Mouse (Mus musculus) layer of hippocampus, postnatal 14 days (tissue): ENCODE data around the gene Fis1. TPM values are rescaled to one million over a fixed set of nuclear protein-coding genes. Genes with fewer than 3 reads are reported as not detected.

Experiments
- DNase-seq, 2 experiments: peaks; one replicate each; pipeline ENCODE4 v3.0.0; 2021 to 2022; ENCODE audit warnings: low spot score in 2 of 2, mixed read lengths in 1 of 2
- long read RNA-seq, 2 experiments: library from polyadenylated mRNA; stranded (forward); transcript quantifications; one replicate each; pipeline ENCODE4 v2.0.0; 2021
- total RNA-seq, 2 experiments: library from RNA; stranded (reverse); gene quantifications; 2 replicates each; pipeline ENCODE4 v1.2.3; 2021

The Fis1 gene
- 100 to 1,000 TPM; 207 to 216 TPM for total RNA-seq
- long read RNA-seq, experiment 1, transcript Fis1-201 (5 exons, 786 nt), result major isoform, 65 of 96 reads
- long read RNA-seq, experiment 1, transcript Fis1-202 (5 exons, 948 nt), result minor isoform, 22 of 96 reads
- long read RNA-seq, experiment 1, partial matches to known transcripts, result 1 of 96 reads
- long read RNA-seq, experiment 1, other reads (novel, unspliced or antisense), result 5 of 96 reads
- long read RNA-seq, experiment 2, transcript Fis1-201 (5 exons, 786 nt), result major isoform, 159 of 207 reads
- long read RNA-seq, experiment 2, transcript Fis1-202 (5 exons, 948 nt), result minor isoform, 32 of 207 reads
- long read RNA-seq, experiment 2, partial matches to known transcripts, result 7 of 207 reads
- long read RNA-seq, experiment 2, other reads (novel, unspliced or antisense), result 5 of 207 reads

GRCm38 (mm10) chr5:136953015-136953414 is at the start of gene Fis1:
Fis1 (plus strand) TSS chr5:136953275.
- DNase-seq, result peak; percentile 91 to 96

DNA sequence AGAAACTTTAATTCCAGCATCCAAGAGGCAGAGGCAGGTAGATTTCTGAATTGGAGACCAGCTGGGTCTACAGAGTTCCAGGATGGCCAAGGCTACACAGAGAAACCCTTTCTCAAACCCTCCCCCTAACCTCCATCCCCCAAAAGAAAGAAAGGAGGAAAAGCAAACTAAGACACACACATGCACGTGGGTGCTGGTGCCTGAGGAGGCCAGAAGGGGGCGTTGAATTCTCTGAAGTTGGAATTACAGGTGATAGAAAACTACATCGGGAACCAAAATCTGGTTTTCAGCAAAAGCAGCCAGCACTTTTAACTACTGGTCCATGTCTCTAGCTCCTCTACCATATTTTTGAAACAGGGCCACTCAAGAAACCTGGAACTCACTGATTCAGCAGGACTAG is 48.5 kb upstream of the Fis1 start:
- DNase-seq, result no peak

- DNase-seq, result no peak
Observed at GRCm38 (mm10) chr5:136905630-136906029, 47.4 kb upstream of the Fis1 start.

GRCm38 (mm10) chr5:136907587-136907986 is 45.5 kb upstream of the Fis1 start:
- no peak for DNase-seq

- DNase-seq, result peak; percentile 86 to 96
Observed at GRCm38 (mm10) chr5:136907991-136908857, 44.9 kb upstream of the Fis1 start, which contains the start of gene Ift22. Ift22 (plus strand) TSS chr5:136908150.

GRCm38 (mm10) chr5:136914183-136914582 is 38.9 kb upstream of the Fis1 start:
- DNase-seq, result no peak

GRCm38 (mm10) chr5:136917613-136918242 is 35.3 kb upstream of the Fis1 start:
- no peak for DNase-seq

GRCm38 (mm10) chr5:136918655-136919472 is 34.2 kb upstream of the Fis1 start:
- peak; percentile 88 to 90 for DNase-seq

DNA sequence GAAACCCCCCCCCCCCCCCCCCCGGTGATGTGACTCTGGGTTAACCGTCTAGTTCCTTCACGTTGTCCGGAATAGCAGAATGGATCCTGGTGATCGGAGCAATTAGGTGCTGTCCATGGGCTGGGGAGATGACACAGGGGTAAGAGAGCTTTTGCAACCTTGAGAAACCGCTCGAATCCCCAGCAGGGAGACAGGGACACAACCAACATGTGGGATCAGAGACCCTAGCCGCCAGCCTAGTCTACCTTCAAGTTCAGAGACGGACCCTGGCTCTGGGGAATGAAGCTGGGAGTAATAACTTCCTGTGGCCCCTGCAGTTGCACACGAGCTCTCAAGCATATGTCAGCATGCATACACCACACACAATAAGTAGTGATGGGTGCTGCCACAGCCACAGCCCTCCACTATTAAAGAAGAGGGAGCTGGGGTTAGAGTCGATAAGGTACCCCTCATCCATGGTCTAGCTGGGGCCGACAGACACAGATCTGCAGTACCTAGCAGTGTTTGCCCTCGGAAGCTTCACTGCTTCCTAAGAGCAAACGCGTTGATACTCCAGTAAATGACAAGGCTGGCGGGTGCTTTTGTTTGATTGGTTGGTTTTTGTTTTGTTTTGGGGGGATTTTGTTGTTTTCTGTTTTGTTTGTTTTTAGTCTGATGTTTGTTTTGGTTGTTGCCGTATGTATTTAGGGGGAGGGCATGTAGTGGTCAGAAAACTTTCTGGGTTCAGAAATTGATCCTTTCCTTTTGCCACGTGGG is 33.4 kb upstream of the Fis1 start:
- DNase-seq, result no peak

- DNase-seq, result no peak
Observed at GRCm38 (mm10) chr5:136922830-136923229, 30.2 kb upstream of the Fis1 start.

DNA sequence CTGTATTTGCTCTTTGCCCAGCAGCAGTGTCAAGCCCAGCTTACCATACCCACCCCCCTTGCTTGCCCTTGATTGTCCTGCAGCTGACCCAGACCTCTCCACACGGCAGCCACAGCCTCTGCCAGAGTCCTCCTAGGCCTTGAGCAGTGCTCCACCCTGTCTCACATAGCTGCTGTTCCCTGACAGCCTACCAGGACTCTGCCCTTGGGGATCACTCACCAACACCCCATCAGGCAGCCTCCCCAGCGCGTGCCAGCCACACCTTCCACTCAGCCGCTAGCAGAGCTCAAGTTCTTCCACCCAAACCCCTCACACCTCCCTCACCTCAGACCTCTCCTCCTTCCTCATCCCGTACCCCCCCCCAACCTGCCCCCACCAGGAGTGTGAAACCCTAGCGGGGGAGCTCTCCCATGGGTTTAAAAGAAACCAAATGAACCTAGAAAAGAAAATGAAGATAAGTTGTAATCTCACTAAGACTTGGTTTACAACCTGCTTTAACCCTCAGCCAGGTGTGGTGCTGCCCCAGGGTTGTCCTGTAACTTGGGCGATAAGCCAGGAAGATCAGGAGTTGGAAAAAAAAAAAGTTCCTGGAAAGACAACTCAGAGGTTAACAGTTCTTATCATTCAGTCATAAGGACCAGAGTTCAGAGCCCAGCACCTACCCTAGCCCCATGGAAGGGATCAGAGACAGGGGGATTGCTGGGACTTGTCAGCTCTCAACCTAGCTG is 29.2 kb upstream of the Fis1 start:
- DNase-seq, result no peak

DNA sequence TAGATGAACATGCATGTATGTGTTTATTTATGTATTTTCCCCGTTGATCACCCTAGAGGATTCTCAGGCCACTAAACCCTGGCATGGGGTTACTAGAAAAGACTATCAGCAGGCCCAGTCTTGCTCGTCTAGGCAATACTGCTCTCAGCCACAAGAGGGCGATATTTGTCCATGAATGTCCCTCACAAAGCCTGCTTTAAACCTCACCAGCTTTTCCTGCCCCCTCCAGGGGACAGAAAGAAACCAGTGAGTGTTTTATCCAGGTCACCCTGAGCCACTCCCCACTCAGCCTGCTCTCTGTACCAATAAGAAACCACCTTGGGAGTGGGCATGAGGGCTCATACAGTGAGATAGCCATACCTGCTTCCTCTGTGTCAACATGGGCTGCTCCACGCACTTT is 24.0 kb upstream of the Fis1 start:
- DNase-seq, result peak; percentile 81 to 88

DNA sequence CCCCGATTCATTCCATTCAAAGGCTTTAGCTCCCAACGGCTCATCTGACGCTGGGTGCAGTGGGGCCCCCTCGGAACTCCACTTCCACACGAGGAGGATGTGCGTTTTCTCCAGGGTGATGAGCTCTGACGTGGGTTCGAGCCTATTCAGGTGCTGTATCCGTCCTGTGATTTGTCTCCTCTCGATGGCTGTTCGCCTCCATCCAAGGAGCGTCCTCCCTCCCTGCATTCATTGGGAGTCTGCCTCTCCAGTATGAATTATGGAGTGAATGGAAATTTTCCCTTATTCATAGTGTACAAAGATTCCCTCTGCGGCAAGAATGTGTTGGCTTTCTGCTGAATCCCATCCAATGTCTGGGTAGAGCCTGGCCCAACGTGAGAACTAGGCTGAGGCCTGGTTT is 21.2 kb upstream of the Fis1 start:
- no peak for DNase-seq

GRCm38 (mm10) chr5:136932956-136933355 is 20.1 kb upstream of the Fis1 start:
- no peak for DNase-seq

DNA sequence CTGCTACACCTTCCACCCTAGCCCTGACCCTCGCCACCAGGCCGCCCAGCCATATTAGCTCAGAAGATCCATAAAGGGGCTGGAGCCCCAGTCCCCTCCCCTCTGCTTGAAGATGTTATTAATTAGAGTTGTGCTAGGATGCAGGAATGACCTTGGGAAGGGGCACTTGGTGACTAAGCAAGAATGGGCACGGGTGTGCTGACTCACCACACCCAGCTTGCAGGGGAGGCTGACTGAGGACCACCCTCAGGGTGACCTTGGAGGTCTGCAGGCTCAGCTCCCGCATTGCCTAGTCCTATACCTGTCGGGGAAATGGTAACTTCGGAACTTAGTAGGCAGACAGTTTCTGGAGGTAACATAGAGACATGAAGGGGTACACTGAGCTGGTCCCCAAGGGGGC is 19.1 kb upstream of the Fis1 start:
- no peak for DNase-seq

DNA sequence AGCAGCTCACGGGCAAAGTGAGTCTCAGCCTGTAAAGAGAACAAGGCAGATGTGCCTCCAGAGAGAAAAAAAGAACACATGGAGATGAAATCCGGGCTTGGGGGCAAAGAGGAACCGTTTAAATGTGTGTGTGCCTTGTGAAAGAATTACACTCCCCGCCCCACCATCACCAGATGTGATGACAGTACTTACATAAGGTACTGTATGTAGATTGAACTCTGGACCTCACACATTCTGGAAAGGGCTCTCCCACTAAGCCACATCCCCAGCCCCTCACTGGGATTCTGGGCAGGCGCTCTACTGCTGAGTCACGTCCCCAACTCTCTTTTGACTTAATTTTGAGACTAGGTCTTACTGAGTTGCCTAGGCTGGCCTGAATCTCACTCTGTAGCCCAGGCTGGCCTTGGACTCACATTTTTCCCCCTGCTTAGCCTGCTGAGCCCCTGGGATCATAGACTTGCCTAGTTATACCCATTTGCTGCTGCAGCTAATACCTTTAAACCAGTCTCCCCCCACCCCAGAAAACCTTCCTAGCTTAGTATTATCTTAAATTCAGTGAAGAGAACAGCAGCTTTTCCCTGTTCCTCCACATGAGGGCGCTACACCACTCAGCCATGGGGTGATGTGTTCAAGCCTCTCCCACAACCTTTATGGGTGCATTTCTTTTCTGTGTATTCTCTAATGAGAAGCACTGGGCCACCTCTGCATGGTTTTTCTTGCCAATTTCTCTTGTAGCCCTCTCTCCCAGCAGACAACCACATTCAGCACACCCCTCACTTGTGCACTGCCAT is 17.0 kb upstream of the Fis1 start:
- DNase-seq, result no peak

- no peak for DNase-seq
Observed at GRCm38 (mm10) chr5:136936750-136937149, 16.3 kb upstream of the Fis1 start.

GRCm38 (mm10) chr5:136937621-136938020 is 15.5 kb upstream of the Fis1 start:
- DNase-seq, result no peak

- DNase-seq, result no peak
Observed at GRCm38 (mm10) chr5:136939284-136939683, 13.8 kb upstream of the Fis1 start.
